Mouse (Mus musculus) lung, embryonic 16.5 days (tissue): ENCODE measurements around the gene Smoc2. TPM values are rescaled to one million over a fixed set of nuclear protein-coding genes. Genes with fewer than 3 reads are reported as not detected.

Experiments
- ATAC-seq: fragments of 200-750 bp; cut with Nextera tagmentation; 2 replicates; pipeline ENCODE4 v1.8.0; 2017; ENCODE audit warnings: low read depth, mild to moderate bottlenecking, moderate library complexity
- H3K27ac ChIP-seq: fragments of 300-500 bp; sonication (generic); 2 replicates; pipeline ENCODE4 v1.5.1; 2014; ENCODE audit warnings: mild to moderate bottlenecking, control low read depth, low read length
- H3K27me3 ChIP-seq: fragments of 300-500 bp; sonication (generic); 2 replicates; pipeline ENCODE4 v1.6.1; 2014; ENCODE audit warnings: low read depth, low read length, mixed read lengths; ENCODE audit not compliant: control insufficient read depth, insufficient read depth
- H3K36me3 ChIP-seq: fragments of 300-500 bp; sonication (generic); 2 replicates; pipeline ENCODE4 v1.6.1; 2014; ENCODE audit warnings: low read length; ENCODE audit not compliant: control insufficient read depth, insufficient read depth
- H3K4me1 ChIP-seq: fragments of 300-500 bp; sonication (generic); replicated peaks from 2 replicates; pipeline ENCODE4 v1.6.1; 2014; ENCODE audit warnings: low read length, mixed read lengths; ENCODE audit not compliant: control insufficient read depth, insufficient read depth
- H3K4me2 ChIP-seq: fragments of 300-500 bp; sonication (generic); 2 replicates; pipeline ENCODE4 v1.6.1; 2014; ENCODE audit warnings: low read depth, low read length, control low read depth
- H3K4me3 ChIP-seq: fragments of 300-500 bp; sonication (generic); 2 replicates; pipeline ENCODE4 v1.5.1; 2014; ENCODE audit warnings: mild to moderate bottlenecking, low read length, control low read depth
- H3K9ac ChIP-seq: fragments of 300-500 bp; sonication (generic); 2 replicates; pipeline ENCODE4 v1.6.1; 2014; ENCODE audit warnings: low read length, control low read depth
- H3K9me3 ChIP-seq: fragments of 300-500 bp; sonication (generic); 2 replicates; pipeline ENCODE4 v1.6.1; 2016; ENCODE audit warnings: low read length; ENCODE audit not compliant: control insufficient read depth
- WGBS: fragments of 180-500 bp; shearing (Covaris S2); extraction: QIAGEN DNeasy Blood & Tissue Kit; methylation state at CpG from one replicate; pipeline ENCODE4 v1.1.7; 2014; 5-methylcytosine and 5-hydroxymethylcytosine counted together
- polyA plus RNA-seq: library from polyadenylated mRNA; unstranded; fragments of >200 nt; fragmentation: Nextera tagmentation; extraction: Ambion mirVana; gene quantifications from 2 replicates; pipeline ENCODE4 v1.2.1, GENCODE M21; 2015

The Smoc2 gene
- 46.1 and 48.9 TPM in 2 replicates for polyA plus RNA-seq

DNA sequence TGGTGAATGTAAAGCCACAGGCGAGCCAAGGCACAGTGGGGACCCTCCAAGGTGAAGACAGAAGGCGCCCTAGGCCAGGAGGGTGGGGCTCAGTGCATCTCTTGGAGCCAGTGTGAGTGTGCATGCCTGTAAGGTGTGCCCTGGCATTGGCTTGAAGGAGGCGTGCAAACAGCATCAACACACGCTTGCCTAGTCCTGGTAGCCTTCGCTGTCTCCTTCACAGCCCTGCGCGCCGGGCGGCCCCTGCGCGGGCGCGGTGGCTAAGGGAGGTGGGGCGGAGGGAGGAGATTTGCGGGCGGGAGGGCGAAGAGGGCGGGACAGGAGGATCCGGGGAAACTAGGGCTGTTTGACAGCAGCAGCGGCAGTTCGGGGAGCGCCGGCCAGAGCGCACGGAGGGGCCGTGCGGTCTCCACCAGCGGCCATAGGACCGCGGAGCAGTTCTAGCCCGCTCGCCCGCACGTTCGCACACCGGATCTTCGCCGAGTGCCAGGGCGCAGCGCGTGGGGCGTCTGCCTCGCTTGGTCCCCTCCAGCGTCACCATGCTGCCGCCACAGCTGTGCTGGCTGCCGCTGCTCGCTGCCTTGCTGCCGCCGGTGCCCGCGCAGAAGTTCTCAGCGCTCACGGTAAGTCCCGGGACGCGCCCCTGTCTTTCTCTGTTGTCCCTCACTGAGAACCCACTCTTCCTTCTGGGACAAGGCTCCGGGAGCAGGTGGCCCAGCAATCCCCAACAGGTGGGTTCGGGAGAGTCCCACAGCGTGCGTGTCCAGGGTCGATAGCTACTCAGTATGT, at the start of gene Smoc2:
Smoc2 (plus strand) TSS at position 330 of the 789 bp plus-strand sequence.
- peak; percentile 71 for ATAC-seq
- peak within 1 kb of the TSS; percentile 62 for H3K9ac ChIP-seq
- no peaks in the 10 kb centered on the region for H3K9me3 ChIP-seq
- peak within 1 kb of the TSS; percentile 50 for H3K27ac ChIP-seq
- H3K36me3 ChIP-seq = no peaks in the 10 kb centered on the region
- WGBS = 1% methylated on average over 54 of the region's 61 CpGs
- peak within 1 kb of the TSS; percentile 93 for H3K4me2 ChIP-seq
- H3K4me1 ChIP-seq = peaks cover 18% of the 10 kb centered on the region
- H3K27me3 ChIP-seq = peaks cover 37% of the 10 kb centered on the region
- H3K4me3 ChIP-seq = peak within 1 kb of the TSS; percentile 56

DNA sequence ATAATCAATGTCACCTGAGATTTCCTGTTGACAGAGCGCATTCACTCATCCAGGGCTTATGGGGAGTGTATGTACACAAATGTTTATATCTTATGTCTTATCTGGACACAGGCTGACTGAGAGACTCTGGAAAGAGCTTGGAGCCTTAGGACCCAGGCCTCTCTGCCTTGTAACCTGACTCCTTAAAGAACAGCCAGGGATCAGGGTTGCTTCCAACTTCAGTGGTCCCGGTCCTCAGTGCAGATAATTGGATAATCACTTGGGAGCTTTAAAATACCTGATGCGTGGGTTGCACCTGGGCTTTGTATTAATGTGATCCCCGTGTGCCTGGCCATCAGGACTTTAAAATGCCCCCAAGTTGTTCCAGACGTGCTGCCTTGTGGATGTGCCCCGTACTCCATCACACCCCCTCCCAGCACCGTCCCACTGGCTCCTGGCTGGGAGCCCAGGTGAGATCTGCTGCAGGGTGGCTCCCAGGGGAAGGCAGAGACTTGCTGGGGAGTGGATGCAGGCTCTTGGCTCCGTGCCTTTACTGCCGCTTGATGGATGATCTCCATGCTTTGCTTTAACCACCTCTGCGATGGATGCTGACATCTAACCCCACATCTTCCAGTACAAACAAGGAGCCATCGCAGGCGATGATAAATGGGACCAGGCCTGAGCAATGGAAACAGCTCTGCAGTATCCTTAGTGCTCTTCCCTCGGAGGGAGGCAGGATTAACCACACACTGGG, 48.4 kb upstream of the Smoc2 start:
- ATAC-seq = no peak
- WGBS = 10% methylated on average over 13 of the region's 13 CpGs

DNA sequence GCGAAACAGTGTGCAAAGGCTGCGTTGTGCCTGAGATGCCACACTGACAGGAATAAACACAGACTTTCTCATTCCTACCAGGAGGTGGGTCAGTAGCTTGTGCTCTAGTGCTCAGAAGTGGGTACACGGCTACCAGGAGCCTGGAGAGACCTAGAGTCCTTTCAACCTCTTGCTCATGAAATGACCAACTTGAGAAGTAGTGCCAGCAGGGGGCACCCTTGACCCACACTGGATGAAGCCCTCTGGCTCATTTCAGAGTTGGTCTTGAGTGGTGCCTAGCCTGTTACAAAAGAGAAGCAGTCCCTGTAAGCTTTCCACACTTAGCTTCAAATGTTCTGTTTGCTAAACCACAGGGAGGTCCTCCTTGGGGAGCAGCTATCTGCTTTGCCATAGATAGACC, 46.7 kb upstream of the Smoc2 start:
- no peaks in the 10 kb centered on the region for H3K36me3 ChIP-seq
- WGBS = 36% methylated on average over 3 of the region's 3 CpGs
- H3K4me2 ChIP-seq = no peak overlapping the region
- H3K9ac ChIP-seq = no peak overlapping the region
- no peak overlapping the region for H3K4me3 ChIP-seq
- H3K27ac ChIP-seq = no peak overlapping the region
- peaks cover 2% of the 10 kb centered on the region; the same call in 1 of the 2 replicates for H3K4me1 ChIP-seq
- ATAC-seq = peak; percentile 53
- no peaks in the 10 kb centered on the region for H3K9me3 ChIP-seq
- no peaks in the 10 kb centered on the region; the same call in 1 of the 2 replicates for H3K27me3 ChIP-seq

More for the DNA sequence above, 48.4 kb upstream of the Smoc2 start:
- H3K4me2 ChIP-seq = no peak overlapping the region
- H3K27me3 ChIP-seq = no peaks in the 10 kb centered on the region; the same call in 1 of the 2 replicates
- H3K4me3 ChIP-seq = no peak overlapping the region
- no peak overlapping the region for H3K9ac ChIP-seq
- H3K9me3 ChIP-seq = no peaks in the 10 kb centered on the region
- no peaks in the 10 kb centered on the region for H3K36me3 ChIP-seq
- H3K27ac ChIP-seq = no peak overlapping the region
- H3K4me1 ChIP-seq = peaks cover 2% of the 10 kb centered on the region; the same call in 1 of the 2 replicates

DNA sequence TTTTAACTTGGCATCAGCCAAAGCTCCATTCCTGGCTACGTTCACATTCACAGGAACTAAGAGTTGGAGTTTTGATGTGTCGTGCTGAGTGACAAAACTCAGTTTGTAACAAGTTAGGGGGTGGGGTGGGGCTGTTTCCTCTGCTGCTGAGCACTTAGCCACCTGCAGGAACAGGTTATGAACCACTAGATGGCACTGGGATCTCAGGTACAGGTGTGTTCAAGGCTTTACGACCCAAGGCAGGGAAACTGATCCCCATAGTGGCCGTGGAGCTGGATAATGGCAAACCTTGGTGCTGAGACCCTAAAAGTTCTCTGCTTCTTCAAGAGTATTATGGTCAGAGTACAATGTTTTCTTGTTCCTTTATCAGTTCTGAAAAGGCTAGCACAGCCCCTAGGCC, 45.6 kb upstream of the Smoc2 start:
- no peak overlapping the region for H3K4me2 ChIP-seq
- 26% methylated on average over 4 of the region's 4 CpGs for WGBS
- no peak overlapping the region for H3K9ac ChIP-seq
- no peaks in the 10 kb centered on the region; the same call in 1 of the 2 replicates for H3K27me3 ChIP-seq
- H3K9me3 ChIP-seq = no peaks in the 10 kb centered on the region
- H3K36me3 ChIP-seq = no peaks in the 10 kb centered on the region
- H3K4me3 ChIP-seq = no peak overlapping the region
- H3K27ac ChIP-seq = no peak overlapping the region
- no peak for ATAC-seq
- peaks cover 2% of the 10 kb centered on the region; the same call in 1 of the 2 replicates for H3K4me1 ChIP-seq

DNA sequence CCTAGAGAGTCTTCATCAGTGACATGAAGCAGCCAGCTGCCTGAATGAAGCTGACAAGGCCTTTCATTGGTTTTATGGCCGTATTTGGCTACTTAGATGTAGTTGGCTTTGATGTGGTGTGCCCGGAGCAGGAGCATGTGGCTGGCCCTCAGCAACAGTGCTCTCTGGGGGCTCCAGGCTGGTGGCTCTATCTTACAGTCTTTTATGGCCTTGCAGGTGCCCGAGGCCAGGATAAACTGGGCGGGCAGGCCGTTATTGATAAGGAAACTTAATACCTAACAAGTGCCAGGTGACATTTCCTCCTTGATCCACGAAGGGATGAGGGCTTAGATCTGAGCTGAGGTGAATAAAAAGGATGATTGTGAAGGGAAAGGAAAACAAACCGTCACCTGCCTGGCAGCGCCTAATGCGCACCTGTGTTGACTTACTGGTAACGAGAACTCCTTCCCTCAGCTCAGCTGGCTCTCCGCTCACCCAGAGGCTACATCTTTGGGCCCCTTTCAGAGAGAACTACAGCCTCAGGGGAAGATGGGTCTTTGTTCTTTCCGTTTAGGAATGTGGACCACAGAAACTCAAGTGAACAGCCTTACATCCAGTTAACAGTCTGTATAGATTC, 44.4 kb upstream of the Smoc2 start:
- 41% methylated on average over 12 of the region's 12 CpGs for WGBS

DNA sequence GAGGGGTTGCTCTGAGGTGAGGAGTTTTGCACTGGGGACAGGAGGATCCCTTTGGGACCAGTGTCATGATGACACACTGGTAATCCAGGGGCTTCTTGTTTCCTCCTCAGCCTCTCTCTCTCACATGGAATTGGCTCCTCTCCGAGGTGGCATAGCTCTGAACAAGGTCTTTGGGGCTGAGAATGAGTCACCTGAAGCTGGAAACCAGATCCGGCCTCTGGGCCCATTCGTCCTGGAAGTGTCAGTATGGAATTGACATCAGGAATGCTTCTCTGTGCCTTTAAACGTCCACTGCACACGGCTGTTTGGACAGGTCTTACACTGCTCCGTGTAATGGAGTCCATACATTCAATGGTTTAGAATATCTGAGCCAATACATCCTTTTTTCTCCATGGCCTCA, 42.2 kb upstream of the Smoc2 start:
- Histone ChIP-seq H3K9ac (no peak overlapping the region), H3K27ac (no peak overlapping the region), H3K4me2 (no peak overlapping the region), H3K27me3 (no peaks in the 10 kb centered on the region), H3K4me3 (no peak overlapping the region), H3K9me3 (no peaks in the 10 kb centered on the region), H3K36me3 (no peaks in the 10 kb centered on the region), H3K4me1 (no peaks in the 10 kb centered on the region; the same call in 1 of the 2 replicates)
- ATAC-seq = no peak
- 34% methylated on average over 6 of the region's 6 CpGs for WGBS

More for the DNA sequence above, 44.4 kb upstream of the Smoc2 start:
- ATAC-seq = no peak
- Histone ChIP-seq H3K27ac (no peak overlapping the region), H3K4me1 (peaks cover 2% of the 10 kb centered on the region; the same call in 1 of the 2 replicates), H3K27me3 (no peaks in the 10 kb centered on the region; the same call in 1 of the 2 replicates), H3K4me2 (no peak overlapping the region), H3K4me3 (no peak overlapping the region), H3K36me3 (no peaks in the 10 kb centered on the region), H3K9me3 (no peaks in the 10 kb centered on the region), H3K9ac (no peak overlapping the region)

DNA sequence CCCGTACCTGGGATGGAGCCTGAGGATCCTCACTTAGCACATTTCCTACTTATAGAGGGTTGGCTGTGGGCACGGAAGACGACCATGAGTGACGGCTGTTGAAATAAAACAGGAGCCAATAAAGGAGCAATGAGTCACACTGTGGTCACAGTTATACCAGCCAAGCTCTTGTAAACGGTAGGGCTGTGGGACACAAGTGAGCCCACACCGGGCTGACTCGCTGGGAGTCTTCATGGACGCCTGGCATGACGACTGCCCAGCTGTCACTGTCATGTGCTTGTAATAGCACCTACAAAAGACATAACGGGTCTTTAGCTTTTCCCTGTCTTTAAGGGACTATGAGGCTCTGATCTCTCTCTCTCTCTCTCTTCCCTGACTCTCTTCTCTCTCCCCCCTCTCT, 39.3 kb upstream of the Smoc2 start:
- no peaks in the 10 kb centered on the region for H3K36me3 ChIP-seq
- ATAC-seq = no peak
- H3K9me3 ChIP-seq = no peaks in the 10 kb centered on the region
- WGBS = 63% methylated on average over 10 of the region's 10 CpGs
- no peak overlapping the region for H3K9ac ChIP-seq
- H3K27ac ChIP-seq = no peak overlapping the region
- H3K27me3 ChIP-seq = no peaks in the 10 kb centered on the region
- no peak overlapping the region for H3K4me3 ChIP-seq
- H3K4me1 ChIP-seq = peaks cover 12% of the 10 kb centered on the region
- H3K4me2 ChIP-seq = no peak overlapping the region

DNA sequence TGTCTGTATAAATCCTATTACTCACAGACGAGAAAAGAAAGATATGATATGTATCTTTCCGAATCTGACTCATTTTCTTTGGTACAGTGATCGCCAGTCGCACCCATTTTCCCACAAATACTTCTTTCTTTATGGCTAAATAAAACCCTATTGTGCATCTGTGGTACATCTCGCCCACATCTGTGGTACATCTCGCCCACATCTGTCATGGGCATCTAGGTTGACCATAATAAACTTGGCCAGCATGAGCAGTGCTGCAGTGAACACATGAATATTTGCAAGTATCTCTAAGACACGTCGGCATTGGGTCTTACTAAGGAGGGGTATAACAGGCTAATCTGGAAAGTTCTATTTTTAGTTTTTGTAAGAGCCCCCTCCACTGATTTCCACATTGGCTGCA, 36.7 kb upstream of the Smoc2 start:
- Histone ChIP-seq H3K9ac (no peak overlapping the region), H3K4me3 (no peak overlapping the region), H3K4me2 (no peak overlapping the region), H3K9me3 (no peaks in the 10 kb centered on the region), H3K27ac (no peak overlapping the region), H3K27me3 (no peaks in the 10 kb centered on the region), H3K4me1 (peaks cover 14% of the 10 kb centered on the region), H3K36me3 (no peaks in the 10 kb centered on the region)
- ATAC-seq = no peak
- WGBS = 80% methylated on average over 8 of the region's 8 CpGs
